Mouse (Mus musculus) thymus, postnatal 4 days (tissue): ENCODE data around the gene Ets2.
"Not testable (repeated sequence)": the region's sequence is repeated elsewhere in the genome, so short reads cannot be mapped to it uniquely, and the experiment has no call there.

Experiments used
- DNase-seq: peaks from one replicate; pipeline ENCODE4 v3.0.0; 2021

Ets2 gene

DNA sequence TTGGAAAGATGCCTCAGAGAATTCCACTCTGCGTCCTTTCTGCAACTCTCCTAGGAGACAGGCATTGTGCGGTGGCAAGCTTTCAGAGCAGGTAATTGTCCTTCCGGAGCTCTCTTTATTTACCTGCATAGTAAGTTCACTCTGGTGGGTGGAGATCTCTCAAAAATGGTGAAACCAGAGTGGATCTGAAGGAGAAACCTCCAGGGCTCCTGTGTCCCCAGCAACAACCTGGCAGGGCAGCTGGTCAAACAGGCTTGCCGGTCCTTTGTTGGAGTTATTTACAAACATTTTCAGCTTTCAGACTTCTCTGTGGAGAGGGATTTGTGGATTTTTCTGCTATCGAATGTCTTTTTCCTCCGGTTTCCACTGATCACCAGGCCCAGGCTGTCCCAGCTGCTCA lies 34.6 kb downstream of the Ets2 start:
- no peak for DNase-seq

DNA sequence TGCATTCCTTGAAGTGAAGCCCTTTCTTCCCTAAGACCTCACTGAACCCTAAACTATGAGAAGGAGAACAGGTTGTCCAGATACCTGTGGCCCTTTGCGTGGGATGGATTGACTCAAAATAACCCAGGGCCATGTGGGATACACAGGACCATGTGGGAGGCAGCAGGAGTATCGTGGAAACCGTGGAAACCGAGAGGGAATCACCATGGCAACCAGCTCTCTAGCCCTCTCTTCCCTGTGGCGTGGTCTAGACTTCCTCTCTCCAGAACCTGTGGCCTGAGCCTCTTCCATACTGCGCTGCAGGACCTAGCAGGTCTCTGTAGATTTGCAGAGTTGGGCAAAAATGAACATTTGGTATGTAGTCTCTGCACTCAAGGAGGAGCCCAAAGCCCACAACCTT lies 37.6 kb downstream of the Ets2 start:
- DNase-seq, result peak; percentile 6

DNA sequence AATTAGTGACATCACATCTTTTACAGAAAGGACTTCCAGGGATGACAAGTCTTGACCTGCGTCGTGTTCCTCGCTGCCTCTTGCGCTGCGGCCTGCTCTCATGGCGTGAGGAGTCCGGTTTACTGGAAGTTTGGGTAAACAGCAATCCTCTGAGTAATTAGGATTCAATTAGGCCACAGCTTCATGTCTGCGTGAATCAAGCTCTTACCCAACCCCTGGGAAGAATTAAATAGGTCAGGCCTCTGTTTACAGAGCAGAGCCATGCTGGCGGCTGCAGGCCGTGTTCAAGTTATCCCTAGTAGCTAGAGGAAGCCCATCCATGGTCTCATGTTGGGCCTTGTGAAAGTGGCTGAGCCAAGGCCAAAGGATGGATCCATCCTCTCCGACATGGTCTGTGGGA lies 39.5 kb downstream of the Ets2 start:
- no peak for DNase-seq

DNA sequence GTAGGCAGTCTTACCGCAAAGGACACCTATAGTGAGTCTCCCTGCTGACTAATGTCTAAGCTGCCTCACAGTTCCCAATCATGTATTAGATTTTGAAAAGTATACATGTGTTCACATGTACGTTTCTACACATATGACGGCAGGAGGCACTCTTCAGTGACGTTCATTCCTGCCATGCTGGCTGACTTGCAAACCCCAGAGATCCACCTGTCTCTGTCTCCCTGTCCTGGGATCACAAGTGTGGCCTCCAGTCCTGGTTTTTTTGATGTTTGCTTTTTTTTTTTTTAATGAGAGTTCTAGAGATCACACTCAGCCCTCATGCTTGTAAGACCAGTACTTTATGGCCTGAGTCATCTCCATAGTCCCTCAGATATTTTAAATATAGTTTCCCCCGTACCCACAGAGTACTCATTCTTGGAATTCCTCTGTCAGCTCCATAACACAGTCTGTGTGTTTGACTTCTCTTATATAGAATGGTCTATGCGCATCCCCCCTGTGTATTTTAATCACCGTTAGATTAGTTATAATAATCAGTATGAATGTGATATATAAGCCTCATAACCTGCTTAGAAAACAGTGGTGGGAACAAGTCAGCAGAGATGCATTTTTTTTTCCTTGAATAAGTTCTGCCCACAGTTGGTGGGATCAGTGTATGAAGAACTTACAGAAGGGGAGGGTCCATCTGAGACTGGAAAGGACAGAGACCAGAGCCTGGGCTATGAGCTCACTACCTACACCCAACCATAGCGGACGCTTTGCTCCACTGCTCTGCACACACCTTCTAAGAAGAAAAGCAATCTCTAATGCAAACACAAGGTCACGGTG lies 40.3 kb downstream of the Ets2 start:
- DNase-seq, result no peak

DNA sequence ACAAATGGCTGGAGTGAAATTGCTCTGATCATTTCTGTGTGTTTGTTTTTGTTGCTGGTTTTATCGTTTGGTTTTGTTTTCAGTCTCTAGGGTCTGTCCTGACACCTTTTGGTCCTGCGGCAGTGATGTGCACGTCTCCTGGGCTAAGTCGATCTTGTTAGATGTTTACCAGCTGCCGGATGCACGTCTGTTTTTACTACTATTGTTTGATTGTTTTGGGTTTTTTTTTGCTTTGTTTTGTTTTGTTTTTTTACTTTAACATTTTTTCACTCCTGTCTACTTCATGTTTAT lies 40.8 kb downstream of the Ets2 start:
- no peak for DNase-seq

DNA sequence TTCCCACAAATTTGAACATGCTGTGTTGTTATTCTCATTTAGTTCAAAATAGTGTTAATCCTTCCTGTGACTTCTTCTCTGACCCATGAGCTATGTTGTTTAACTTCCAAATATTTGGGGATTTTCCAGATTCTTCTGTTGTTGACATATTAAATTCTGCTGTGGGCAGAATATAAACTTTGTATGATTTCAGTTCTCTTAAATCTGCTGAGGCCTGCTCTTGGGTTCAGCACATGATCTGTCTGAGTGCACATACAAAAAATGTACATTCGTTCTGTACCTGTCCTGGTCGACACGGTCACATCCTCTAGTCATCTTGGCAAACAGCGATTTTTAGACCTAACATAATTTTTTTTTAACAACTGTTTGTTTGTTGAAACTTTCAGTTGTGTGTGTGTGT lies 41.2 kb downstream of the Ets2 start:
- DNase-seq, result no peak

DNA sequence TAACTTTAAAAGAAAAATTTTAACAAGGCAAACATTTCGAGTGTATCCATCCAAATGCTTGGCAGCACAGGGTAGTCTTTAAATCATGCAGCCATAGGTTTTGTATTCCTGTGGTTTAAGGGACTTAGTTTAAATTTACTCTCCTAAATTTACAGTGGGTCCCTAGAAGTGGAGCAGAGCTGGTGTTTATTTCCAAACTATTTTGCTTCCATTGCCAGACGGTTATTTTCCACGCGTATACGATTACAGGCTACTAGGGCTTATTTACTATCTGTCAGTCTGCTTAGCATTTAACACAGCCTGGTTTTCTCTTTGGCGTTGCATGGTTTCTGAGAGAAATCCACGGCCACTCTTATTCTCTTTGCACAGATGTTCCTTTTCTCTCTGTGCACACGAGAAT lies 42.9 kb downstream of the Ets2 start:
- no peak for DNase-seq

DNA sequence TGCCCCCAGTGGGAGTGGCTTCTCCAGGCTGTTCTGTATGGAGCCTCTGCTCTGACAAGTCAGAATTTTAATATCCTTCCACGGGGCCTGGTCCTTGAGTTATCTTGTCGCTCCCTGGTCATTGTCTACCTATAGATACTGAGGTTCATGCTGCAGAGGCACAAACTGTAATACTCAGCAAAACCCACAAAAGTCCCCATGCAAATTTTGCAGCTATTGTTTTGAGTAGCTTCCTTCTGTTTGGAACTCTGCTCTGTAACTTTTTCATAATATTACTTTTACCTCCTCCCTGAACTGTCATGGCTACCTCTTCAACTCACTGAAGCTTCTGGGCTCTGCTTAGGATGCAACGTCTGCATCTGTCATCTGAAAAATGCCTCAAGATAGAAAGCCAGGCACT lies 43.8 kb downstream of the Ets2 start:
- no peak for DNase-seq

DNA sequence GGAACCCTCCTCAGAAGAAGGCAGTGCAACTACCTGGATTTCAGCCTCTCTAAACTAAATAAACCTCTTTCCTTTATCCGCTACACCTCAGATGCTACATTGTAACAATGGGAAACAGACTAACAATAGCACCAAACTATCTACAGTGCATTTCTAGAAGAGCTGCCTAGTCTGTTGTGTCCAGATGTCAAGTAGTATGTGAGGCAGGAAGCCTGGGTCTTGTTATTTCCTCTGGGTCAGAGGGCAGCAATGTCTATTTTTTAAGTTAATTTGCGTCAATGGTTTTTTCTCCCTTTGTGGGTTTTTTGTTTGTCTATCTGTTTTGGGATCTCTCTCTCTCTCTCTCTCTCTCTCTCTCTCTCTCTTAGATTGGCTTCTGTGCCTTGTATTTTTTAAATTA lies 44.7 kb downstream of the Ets2 start:
- DNase-seq, result no peak

DNA sequence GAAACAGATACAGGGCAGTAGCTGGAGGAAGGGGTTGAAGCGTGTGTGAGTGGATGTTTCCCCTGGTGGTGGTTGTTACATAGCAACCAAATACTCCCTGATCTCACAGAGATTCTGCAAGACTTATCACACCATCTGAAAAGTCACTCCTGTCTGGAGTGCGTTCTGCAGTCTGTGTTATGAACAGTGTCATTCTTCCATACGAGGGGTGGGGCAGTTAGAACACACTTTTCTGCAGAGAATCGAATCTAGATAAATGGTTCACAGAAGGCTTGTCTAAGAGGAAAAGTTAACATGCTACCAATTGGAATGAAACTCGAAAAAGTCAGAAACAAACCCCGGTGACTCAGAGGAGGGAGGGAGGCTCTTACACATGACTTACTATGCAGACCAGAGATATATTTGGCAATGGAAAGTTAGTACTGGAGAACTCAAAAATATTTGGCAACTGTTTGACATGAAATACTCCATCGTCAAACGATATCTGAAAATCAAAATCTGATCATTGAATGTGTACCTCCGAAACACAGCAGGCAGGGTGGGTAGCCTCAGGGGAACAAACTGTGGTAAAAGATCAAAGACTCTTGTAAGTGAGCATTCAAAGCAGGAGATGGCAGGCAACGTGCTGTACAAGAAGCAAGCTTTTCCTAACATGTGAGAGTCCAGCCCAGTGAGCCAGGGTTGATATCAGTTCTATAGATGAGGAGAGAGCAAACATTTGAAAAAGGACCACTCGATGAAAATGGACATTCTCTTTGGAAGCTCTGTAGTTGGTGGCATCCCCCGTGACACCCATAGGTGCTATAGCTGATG lies 47.6 kb downstream of the Ets2 start:
- peak; percentile 55 for DNase-seq

DNA sequence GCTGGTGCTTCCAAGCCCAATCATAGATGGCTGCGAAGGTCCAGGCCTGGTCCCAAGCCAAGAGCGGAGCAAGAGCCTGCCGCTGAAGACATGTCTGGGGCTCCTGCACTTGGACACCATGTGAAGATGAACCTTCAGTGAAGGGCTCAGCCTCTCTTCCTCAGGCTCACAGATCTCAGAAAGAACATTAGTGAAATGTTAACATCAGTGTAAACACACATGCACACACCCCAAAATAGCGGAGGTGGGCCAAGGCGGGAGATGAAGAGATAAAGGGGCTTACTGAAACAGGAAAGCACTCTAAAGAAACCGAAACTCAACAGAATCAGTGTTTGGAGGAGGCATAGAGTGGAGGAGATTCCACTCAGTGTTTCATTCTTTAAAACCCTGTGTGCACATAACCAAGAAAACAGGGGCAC lies 48.3 kb downstream of the Ets2 start:
- peak; percentile 69 for DNase-seq

DNA sequence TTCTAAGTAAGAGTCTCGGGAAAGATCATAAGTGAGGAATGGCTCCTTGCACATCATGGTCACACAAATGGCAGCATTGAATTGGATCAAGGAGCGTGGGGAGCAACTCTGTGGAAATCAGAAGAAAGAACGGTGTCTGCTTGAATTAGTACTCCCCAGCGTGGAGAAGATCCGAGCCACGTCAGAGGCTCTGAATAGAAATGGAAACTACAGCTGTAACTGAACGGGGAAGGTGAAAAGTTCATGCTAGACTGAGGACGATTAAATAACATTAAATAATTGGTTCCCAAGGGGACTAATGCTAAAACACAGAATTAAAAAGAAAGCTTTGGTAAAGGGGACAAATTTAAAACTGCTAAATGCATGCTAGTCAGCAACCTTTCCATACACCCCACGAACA lies 50.6 kb downstream of the Ets2 start:
- DNase-seq, result no peak

DNA sequence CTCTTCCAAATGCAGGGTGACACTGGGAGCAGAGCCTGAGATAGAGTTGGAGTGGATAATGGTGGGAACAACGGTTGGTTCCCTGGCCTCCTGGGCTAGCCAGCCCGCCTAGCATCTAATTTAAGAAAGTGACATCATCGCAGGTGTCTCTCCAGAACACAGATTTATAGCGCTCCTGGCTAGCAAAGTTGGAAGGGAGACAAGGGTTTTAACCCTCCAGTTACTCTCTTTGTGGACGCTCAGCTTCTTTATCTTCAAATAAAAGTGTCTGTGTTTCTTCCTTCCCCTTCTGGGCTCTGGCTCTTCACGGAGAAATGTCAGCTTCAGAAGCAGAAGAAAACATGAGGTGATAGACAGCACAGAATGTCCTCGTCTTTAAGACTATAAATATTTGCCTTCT lies 51.4 kb downstream of the Ets2 start:
- no peak for DNase-seq

DNA sequence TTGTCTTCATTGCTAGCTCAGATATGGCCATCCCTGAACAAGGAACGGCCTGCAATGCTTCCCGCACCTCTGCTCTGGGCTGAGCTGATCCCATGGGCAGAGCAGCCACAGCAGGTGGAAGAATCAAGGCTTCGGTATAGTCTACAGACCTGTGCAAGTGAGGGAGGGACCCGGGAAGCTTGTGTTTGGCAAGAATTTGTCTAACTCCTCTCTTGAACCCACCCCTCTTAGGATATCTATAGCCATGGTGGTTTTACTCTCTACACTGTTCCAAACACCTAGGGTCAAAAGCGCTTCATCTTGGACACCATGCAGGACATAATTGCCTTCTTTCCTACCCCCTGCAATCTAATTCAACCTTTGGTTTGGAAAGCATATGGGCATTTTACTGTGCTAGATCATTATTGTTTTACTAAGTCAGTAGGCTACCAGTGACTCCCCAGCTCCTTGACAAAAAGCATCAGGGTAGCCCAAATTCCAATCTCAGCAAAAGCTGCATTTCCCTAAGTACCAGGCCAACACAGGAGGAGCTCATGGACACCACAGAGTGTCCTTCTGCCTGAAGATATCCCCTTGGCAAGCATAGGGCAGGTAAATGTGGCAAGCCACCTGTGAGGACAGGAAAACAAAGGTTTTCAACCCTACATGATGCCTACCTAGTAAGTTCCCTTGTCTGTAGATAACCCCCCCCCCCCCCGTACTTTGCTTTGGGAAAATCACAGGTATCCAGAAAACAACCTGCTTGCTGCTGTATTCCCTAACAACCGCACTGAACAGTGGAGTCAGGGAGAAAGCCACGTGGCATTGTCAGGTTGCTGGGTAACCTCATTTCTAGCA lies 57.5 kb downstream of the Ets2 start:
- DNase-seq, result no peak

DNA sequence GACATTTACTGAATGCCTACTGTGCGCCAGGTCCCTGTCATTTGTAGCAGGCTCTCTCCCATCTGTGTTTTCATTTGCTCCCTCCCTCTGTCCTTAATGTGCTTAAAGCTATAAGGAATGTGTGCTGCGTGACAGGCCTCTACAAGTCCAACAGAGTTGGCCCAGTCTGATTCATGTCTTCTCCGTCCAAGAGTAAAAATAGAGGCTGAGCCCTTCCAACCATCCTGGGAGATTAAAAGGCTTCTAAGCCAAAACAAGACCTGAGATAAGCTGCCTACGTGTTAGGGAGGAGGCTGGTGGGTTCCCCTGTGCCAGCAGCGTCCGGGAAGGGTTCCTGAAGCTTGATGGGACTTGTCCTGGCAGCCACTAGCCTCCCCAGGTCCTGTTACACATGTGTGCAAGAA lies 58.1 kb downstream of the Ets2 start:
- peak; percentile 30 for DNase-seq

DNA sequence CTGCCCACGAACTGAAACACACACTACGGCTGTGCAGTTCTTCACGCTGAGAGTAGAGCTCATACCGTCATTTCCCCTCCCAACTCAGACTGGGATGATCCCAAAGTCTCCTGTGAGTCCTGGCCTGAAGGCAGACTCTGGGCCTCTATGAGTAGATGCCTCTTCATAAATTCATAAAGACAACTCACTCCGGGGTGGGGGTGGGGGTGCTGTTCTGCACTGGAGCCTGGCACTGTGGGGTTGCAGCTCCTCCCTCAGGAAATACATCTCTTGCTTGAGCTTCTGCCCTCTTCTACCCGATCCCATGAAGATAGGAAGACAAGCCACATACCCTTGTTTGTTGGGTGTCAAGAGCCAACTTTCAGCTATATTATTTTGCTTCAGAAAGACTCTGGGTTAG lies 59.9 kb downstream of the Ets2 start:
- peak; percentile 53 for DNase-seq

DNA sequence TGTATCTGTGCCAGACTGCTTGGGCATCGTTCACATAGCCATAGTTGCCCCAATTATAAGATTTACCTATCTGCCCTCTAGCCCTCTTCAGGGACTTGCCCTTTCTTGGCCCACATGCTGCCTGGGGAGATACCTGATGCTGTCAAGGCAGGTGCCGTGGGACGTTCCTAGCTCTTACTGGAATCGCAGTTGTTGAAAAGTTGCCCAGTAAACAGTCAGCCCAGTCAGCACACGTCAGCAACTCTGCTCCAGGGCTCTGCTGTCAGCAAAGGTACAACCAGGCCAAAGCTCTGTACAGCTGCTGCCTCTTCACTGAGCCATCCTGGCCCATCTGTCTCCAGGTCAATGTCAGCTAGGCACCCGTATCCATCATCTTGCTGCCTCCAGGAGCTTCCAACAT lies 61.3 kb downstream of the Ets2 start:
- DNase-seq, result peak; percentile 37

DNA sequence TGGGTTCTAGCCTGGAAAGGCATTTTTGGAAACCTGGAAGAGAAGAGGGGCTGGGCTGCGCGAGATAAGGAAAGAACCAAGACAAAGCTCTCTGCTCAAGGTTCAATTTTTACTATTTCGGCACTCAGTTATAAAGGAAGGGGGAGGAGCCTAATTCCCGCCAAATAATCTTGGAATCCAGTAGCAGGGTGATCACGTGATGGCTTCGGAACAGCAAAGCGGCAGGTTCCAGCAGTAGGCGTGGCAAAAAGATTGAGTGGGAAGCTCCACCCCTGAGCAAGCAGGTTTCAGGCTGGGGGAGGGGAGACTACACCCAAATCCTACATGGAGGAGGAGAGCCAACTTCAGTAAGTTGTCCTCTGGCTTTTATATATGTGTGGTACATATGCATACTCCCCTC lies 62.2 kb downstream of the Ets2 start:
- DNase-seq, result not testable (repeated sequence)

DNA sequence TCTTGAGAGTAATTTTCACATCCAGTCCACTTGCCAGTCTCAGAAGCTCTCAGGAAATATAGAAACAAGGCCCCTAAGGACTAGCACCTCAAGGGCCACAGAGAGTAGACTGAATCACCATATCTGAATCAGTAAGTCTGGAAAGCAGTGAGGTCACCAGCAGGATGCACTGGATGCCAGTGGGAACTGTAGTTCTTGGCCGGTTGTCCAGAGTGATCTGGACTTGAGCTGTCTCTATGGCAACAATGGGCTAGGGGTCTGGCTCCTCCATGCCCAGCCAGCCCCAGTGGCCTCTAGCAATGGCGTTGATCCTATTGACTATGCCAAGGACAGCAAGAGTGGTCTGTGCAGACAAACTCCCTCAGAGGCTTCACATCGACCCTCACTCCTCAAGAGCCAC lies 64.3 kb downstream of the Ets2 start:
- no peak for DNase-seq

DNA sequence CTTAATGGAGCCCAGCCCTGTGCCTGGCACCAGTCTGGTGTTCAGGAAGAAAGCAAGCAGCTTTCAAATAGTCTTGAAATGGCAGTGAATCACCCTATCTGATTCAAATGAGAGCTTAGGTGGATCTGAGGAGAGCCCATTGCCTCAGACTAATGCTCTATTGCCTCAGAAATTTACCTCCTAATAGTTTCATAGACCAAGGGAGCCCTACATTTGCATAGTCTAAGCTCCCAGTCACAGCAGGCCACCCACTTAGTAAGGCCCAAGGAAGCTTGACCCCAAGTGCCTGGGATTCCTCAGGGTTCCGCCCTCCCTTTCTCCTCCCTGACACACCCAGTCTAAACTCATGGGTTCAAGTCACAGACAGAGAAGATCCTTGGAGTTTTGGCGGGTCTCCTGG lies 65.4 kb downstream of the Ets2 start:
- DNase-seq, result no peak

DNA sequence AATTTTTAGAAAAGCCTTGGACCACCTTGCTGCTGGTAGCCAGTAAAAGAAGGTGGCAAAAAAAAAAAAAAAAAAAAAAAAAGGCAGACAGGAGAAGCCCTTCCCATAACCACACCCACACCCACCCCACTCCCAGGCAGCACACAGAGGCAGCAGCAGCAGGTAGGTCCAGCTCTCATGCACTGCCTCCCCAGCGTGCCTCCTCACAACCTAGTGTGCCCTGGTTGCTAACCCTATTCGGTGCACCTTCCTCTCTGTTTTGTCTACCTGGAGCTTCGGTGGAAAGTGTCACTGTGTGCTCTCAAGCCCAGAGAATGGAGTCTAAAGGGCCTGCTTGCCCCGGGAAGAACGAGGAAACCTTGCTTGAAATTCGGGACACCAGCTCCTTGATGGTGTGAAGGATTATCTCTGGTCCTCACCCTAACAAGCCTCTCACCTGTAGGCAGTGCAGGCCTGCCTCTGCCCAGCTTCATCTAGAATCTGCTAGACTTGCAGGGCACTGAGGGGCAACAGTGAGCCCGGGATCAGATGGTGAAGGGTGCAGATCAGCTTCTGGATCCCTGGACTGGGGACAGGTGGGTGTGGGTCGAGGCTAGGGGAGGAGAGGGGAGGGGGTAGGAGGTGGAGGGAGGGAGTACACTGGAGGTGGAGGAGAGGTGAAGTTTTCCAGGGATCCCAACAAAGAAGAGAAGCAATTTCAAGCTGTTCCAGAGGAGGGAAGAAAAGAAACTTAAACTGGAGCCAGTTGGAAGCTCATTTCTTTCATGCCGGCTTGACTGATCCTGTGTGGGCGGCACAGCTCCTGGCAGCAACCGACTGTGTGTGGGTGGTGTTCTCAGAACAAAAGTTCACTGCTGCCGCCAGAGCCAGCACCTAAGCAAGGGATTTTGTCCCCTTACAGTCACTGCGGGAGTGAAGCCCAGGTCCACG lies 67.5 kb downstream of the Ets2 start:
- peak; percentile 74 for DNase-seq

DNA sequence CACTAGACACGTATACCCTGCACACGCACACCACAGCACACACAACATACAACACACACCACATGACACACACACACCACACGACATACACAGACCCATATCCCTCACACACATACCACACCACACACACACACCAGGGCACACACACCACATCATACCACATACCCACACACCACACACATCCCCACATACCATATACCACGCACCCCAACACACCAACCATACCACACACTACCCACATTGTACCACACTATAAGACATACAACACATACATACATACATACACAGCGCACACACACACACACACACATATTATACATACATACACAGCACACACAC lies 68.1 kb downstream of the Ets2 start:
- DNase-seq, result no peak

DNA sequence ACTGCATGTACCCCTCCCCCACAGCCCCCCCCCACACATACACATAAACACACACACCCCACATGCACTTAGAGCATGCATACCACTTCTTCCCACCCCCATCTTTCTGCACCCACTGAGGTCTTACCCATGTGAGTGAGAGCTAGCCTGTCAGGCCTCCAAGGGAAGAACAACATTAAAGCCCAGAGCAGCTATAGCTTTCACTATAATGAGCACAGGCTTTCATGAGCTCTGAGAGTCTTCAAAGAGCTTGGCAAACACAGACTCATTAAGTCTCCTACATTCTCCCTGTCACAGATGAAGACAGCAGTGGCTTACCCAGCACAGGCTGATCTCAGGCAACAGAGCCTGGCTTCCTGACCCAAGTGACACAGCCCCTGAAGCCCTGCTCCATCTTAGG lies 68.5 kb downstream of the Ets2 start:
- no peak for DNase-seq
